Mouse (Mus musculus) MEL (cell line): ENCODE results near the gene Cyp1a2. TPM values are rescaled to one million over a fixed set of nuclear protein-coding genes. Genes with fewer than 3 reads are reported as not detected.

Experiments
- DNase-seq: peaks from one replicate; pipeline ENCODE4 v3.0.0; 2011; ENCODE audit warnings: low read depth, low spot score
- H3K27ac ChIP-seq: 2 replicates; pipeline ENCODE4 v1.5.1; 2012; ENCODE audit warnings: low read depth, mild to moderate bottlenecking, control low read depth, low read length, moderate library complexity; ENCODE audit not compliant: control insufficient read depth
- H3K27me3 ChIP-seq, 2 experiments: fragments of 150-350 bp in 1 of 2; sonication (generic) in 1 of 2; 2 replicates each; pipeline ENCODE4 v1.6.1; 2012; ENCODE audit warnings: low read length in 2 of 2, mild to moderate bottlenecking in 2 of 2, improper control_type of control experiment in 1 of 2, moderate library complexity in 1 of 2; ENCODE audit not compliant: insufficient read depth in 2 of 2, control insufficient read depth in 1 of 2
- H3K36me3 ChIP-seq, 2 experiments: 2 replicates each; pipeline ENCODE4 v1.6.1; 2012 to 2014; ENCODE audit warnings: low read length in 2 of 2, improper control_type of control experiment in 1 of 2, inconsistent platforms in 1 of 2, mild to moderate bottlenecking in 1 of 2; ENCODE audit not compliant: insufficient read depth in 2 of 2, control insufficient read depth in 1 of 2
- H3K4me1 ChIP-seq, 2 experiments: fragments of 150-350 bp in 1 of 2; sonication (generic) in 1 of 2; 2 replicates each; pipeline ENCODE4 v1.6.1; 2012; ENCODE audit warnings: low read length in 2 of 2, improper control_type of control experiment in 1 of 2, mild to moderate bottlenecking in 1 of 2; ENCODE audit not compliant: insufficient read depth in 2 of 2, control insufficient read depth in 1 of 2
- H3K4me3 ChIP-seq, 2 experiments: fragments of 150-350 bp in 1 of 2; sonication (generic) in 1 of 2; 2 replicates each; pipeline ENCODE4 v1.5.1; 2012; ENCODE audit warnings: low read depth in 2 of 2, low read length in 2 of 2, mild to moderate bottlenecking in 2 of 2, moderate library complexity in 2 of 2, control low read depth in 1 of 2, improper control_type of control experiment in 1 of 2; ENCODE audit not compliant: control insufficient read depth in 1 of 2, insufficient read depth in 1 of 2
- H3K79me2 ChIP-seq: 2 replicates; pipeline ENCODE4 v1.6.1; 2012; ENCODE audit warnings: mild to moderate bottlenecking, low read length, moderate library complexity; ENCODE audit not compliant: control insufficient read depth, poor library complexity, insufficient read depth
- H3K9ac ChIP-seq: 2 replicates; pipeline ENCODE4 v1.6.1; 2012; ENCODE audit warnings: low read depth, mild to moderate bottlenecking, control low read depth, low read length, moderate library complexity; ENCODE audit not compliant: control insufficient read depth, poor library complexity, severe bottlenecking
- H3K9me3 ChIP-seq: fragments of 150-350 bp; sonication (generic); replicated peaks from 2 replicates; pipeline ENCODE4 v1.6.1; 2012; ENCODE audit warnings: mild to moderate bottlenecking, low read length, improper control_type of control experiment, moderate library complexity; ENCODE audit not compliant: insufficient read depth
- CHD2 ChIP-seq: IDR thresholded peaks from 2 replicates; pipeline ENCODE4 v1.6.1; 2011; ENCODE audit warnings: low read length, improper control_type of control experiment
- CTCF ChIP-seq, 3 experiments: IDR thresholded peaks in 2 of 3; conservative IDR thresholded peaks in 1 of 3; 2 replicates each; pipeline ENCODE4 v1.5.1; 2011 to 2012; ENCODE audit warnings: low read length in 3 of 3, low read depth in 2 of 3, mild to moderate bottlenecking in 2 of 3, improper control_type of control experiment in 1 of 3, inconsistent platforms in 1 of 3, mixed read lengths in 1 of 3, moderate library complexity in 1 of 3; ENCODE audit not compliant: control insufficient read depth in 1 of 3, insufficient read depth in 1 of 3, poor library complexity in 1 of 3, severe bottlenecking in 1 of 3
- E2F4 ChIP-seq: IDR thresholded peaks from 2 replicates; pipeline ENCODE4 v1.6.1; 2011; ENCODE audit warnings: low read depth, low read length, improper control_type of control experiment, borderline replicate concordance
- ELF1 ChIP-seq: IDR thresholded peaks from 2 replicates; pipeline ENCODE4 v1.6.1; 2014; ENCODE audit warnings: low read depth, mild to moderate bottlenecking, inconsistent platforms, low read length, improper control_type of control experiment, moderate library complexity
- EP300 ChIP-seq, 2 experiments: IDR thresholded peaks; 2 replicates each; pipeline ENCODE4 v1.6.1; 2011; ENCODE audit warnings: improper control_type of control experiment in 2 of 2, low read length in 2 of 2, low read depth in 1 of 2, mild to moderate bottlenecking in 1 of 2
- GABPA ChIP-seq: IDR thresholded peaks from 2 replicates; pipeline ENCODE4 v1.6.1; 2012; ENCODE audit warnings: low read depth, mild to moderate bottlenecking, inconsistent platforms, low read length, improper control_type of control experiment, moderate library complexity
- GATA1 ChIP-seq: IDR thresholded peaks from 2 replicates; pipeline ENCODE4 v1.6.1; 2011; ENCODE audit warnings: low read depth, low read length, improper control_type of control experiment
- KAT2A ChIP-seq: conservative IDR thresholded peaks from 2 replicates; pipeline ENCODE4 v1.6.1; 2012; ENCODE audit warnings: low read depth, low read length, improper control_type of control experiment, inconsistent platforms
- MAX ChIP-seq: IDR thresholded peaks from 2 replicates; pipeline ENCODE4 v1.6.1; 2011; ENCODE audit warnings: low read length, improper control_type of control experiment
- MAZ ChIP-seq: IDR thresholded peaks from 2 replicates; pipeline ENCODE4 v1.6.1; 2012; ENCODE audit warnings: low read depth, mild to moderate bottlenecking, inconsistent platforms, low read length, improper control_type of control experiment
- MEF2A ChIP-seq: IDR thresholded peaks from 2 replicates; pipeline ENCODE4 v1.6.1; 2014; ENCODE audit warnings: low read depth, mild to moderate bottlenecking, inconsistent platforms, low read length, improper control_type of control experiment; ENCODE audit not compliant: poor library complexity, insufficient replicate concordance, severe bottlenecking; ENCODE audit errors: extremely low read depth
- MYC ChIP-seq: IDR thresholded peaks from 2 replicates; pipeline ENCODE4 v1.6.1; 2011; ENCODE audit warnings: low read depth, mild to moderate bottlenecking, low read length, improper control_type of control experiment, moderate library complexity
- NRF1 ChIP-seq: IDR thresholded peaks from 2 replicates; pipeline ENCODE4 v1.6.1; 2014; ENCODE audit warnings: low read depth, mild to moderate bottlenecking, inconsistent platforms, low read length, improper control_type of control experiment, moderate library complexity; ENCODE audit not compliant: poor library complexity, insufficient read depth, severe bottlenecking
- POLR2A ChIP-seq, 2 experiments: IDR thresholded peaks; 2 replicates each; pipeline ENCODE4 v1.6.1; 2011 to 2012; ENCODE audit warnings: low read length in 2 of 2, mild to moderate bottlenecking in 2 of 2, control low read depth in 1 of 2, improper control_type of control experiment in 1 of 2, low read depth in 1 of 2, moderate library complexity in 1 of 2; ENCODE audit not compliant: control insufficient read depth in 1 of 2, insufficient read depth in 1 of 2, poor library complexity in 1 of 2
- RCOR1 ChIP-seq: IDR thresholded peaks from 2 replicates; pipeline ENCODE4 v1.6.1; 2012; ENCODE audit warnings: low read depth, mild to moderate bottlenecking, inconsistent platforms, low read length, improper control_type of control experiment
- SMC3 ChIP-seq: IDR thresholded peaks from 2 replicates; pipeline ENCODE4 v1.6.1; 2011; ENCODE audit warnings: low read depth, low read length, improper control_type of control experiment
- TAL1 ChIP-seq: IDR thresholded peaks from 2 replicates; pipeline ENCODE4 v1.6.1; 2012; ENCODE audit warnings: mild to moderate bottlenecking, inconsistent platforms, low read length, moderate library complexity, mixed read lengths
- TBP ChIP-seq: IDR thresholded peaks from 2 replicates; pipeline ENCODE4 v1.8.0; 2011; ENCODE audit warnings: low read depth, low read length, improper control_type of control experiment
- ZC3H11A ChIP-seq: IDR thresholded peaks from 2 replicates; pipeline ENCODE4 v1.6.1; 2012; ENCODE audit warnings: low read depth, mild to moderate bottlenecking, inconsistent platforms, low read length, improper control_type of control experiment
- ZNF384 ChIP-seq: IDR thresholded peaks from 2 replicates; pipeline ENCODE4 v1.6.1; 2012; ENCODE audit warnings: low read depth, mild to moderate bottlenecking, inconsistent platforms, low read length, improper control_type of control experiment
- polyA plus RNA-seq, 2 experiments: library from polyadenylated mRNA; stranded (reverse) in 1 of 2; unstranded in 1 of 2; fragments of >175 nt in 1 of 2; fragments of >200 nt in 1 of 2; gene quantifications; 2 replicates each; pipeline versions ENCODE4 v1.2.1 to v1.2.4; 2012; ENCODE audit warnings: low replicate concordance in 2 of 2, low read depth in 1 of 2; ENCODE audit not compliant: insufficient read length in 2 of 2, insufficient read depth in 1 of 2, missing spikeins in 1 of 2
- total RNA-seq: library from RNA; depleted of rRNA; stranded (reverse); fragments of 300-350 nt; gene quantifications from 2 replicates; pipeline ENCODE4 v1.2.3, GENCODE M21; 2012

Gene Cyp1a2
- total and polyA plus RNA-seq, 3 experiments, result not detected

DNA sequence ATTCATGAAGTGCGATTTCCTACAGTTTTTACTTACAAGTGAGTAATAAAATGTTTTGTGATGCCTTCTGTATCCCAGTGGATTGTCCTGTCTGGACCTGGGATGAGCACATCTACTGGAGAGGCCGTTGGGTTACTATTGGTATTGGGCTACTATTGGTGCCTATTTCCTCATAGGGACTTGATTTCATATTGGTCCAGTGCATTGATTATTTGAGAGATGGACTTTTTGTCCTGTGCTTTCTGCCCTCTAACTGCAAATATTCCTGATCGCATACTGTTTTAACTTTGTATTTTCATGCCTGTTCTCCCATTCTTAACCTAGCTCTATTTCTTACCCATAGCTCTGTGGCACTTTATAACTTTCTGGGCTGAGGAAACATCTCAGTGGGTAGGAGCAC, 41.2 kb upstream of the Cyp1a2 start:
- peaks cover 4% of the 10 kb centered on the region; the same call in 1 of the 2 replicates for H3K79me2 ChIP-seq
- no peak for TF ChIP-seq RCOR1
- no peak for TF ChIP-seq GABPA
- no peak for TF ChIP-seq ZC3H11A
- no peak for TF ChIP-seq MAX
- TF ChIP-seq CHD2, result no peak
- no peak for TF ChIP-seq MEF2A
- no peak for TF ChIP-seq MAZ
- no peak for TF ChIP-seq CTCF (IDR thresholded peaks at IDR 0.05 in 2 of 3, conservative IDR thresholded peaks at IDR 0.05 in 1 of 3; ENCODE audit: control insufficient read depth in 1 of 3, insufficient read depth in 1 of 3, low read depth in 2 of 3, low read length in 3 of 3, poor library complexity in 1 of 3, severe bottlenecking in 1 of 3)
- no peak for TF ChIP-seq ELF1
- TF ChIP-seq TBP, result no peak
- no peak for TF ChIP-seq EP300 (IDR thresholded peaks at IDR 0.05; ENCODE audit: low read depth in 1 of 2, low read length in 2 of 2)
- TF ChIP-seq KAT2A, result no peak
- TF ChIP-seq TAL1, result no peak
- no peak for TF ChIP-seq SMC3
- no peaks in the 10 kb centered on the region for H3K4me1 ChIP-seq
- no peak overlapping the region for H3K4me3 ChIP-seq
- H3K9ac ChIP-seq, result no peak overlapping the region
- DNase-seq, result no peak
- no peak overlapping the region for H3K27ac ChIP-seq
- no peaks in the 10 kb centered on the region for H3K27me3 ChIP-seq
- H3K9me3 ChIP-seq, result no peaks in the 10 kb centered on the region
- H3K36me3 ChIP-seq, result peaks cover 0 to 30% of the 10 kb centered on the region in 2 experiments; a peak in 3 of 4 replicates

- TF ChIP-seq ZNF384 (no peak), GATA1 (no peak), GABPA (no peak), E2F4 (no peak), MYC (no peak), RCOR1 (no peak), NRF1 (no peak), MAX (no peak), POLR2A (IDR thresholded peaks at IDR 0.05; ENCODE audit: control insufficient read depth in 1 of 2, insufficient read depth in 1 of 2, low read depth in 1 of 2, low read length in 2 of 2, poor library complexity in 1 of 2) (no peak)
- Histone ChIP-seq H3K79me2 (peaks cover 4% of the 10 kb centered on the region; the same call in 1 of the 2 replicates), H3K9me3 (no peaks in the 10 kb centered on the region), H3K9ac (no peak overlapping the region), H3K4me3 (no peak overlapping the region), H3K27me3 (no peaks in the 10 kb centered on the region), H3K36me3 (peaks cover 0 to 34% of the 10 kb centered on the region in 2 experiments; a peak in 3 of 4 replicates), H3K4me1 (no peaks in the 10 kb centered on the region), H3K27ac (no peak overlapping the region)
- DNase-seq, result no peak
Observed at GRCm38 (mm10) chr9:57723796-57724195, 40.3 kb upstream of the Cyp1a2 start.
